Mouse (Mus musculus) megakaryocyte, embryonic 14.5 days (primary cell): ENCODE results near the gene Peg10.

Experiments used
- FLI1 ChIP-seq: IDR thresholded peaks from 2 replicates; pipeline ENCODE4 v1.6.1; 2012; ENCODE audit warnings: low read length, inconsistent platforms, mixed read lengths
- GATA1 ChIP-seq: IDR thresholded peaks from 3 replicates; pipeline ENCODE4 v1.6.1; 2012; ENCODE audit warnings: mixed read lengths, low read length, inconsistent platforms, borderline replicate concordance

GRCm38 (mm10) chr6:4798382-4798781 lies 51.3 kb downstream of the Peg10 start:
- TF ChIP-seq GATA1, result no peak
- no peak for TF ChIP-seq FLI1
